Mouse (Mus musculus): ENCODE data around the gene Ndufa11. TPM values are rescaled to one million over a fixed set of nuclear protein-coding genes. Genes with fewer than 3 reads are reported as not detected.
A peak's percentile ranks its signal among the peaks of the same experiment; 100 is the strongest.

The Ndufa11 gene
- total RNA-seq, 2 experiments from 2014 or later, result 844 to 954 TPM

GRCm38 (mm10) chr17:56758132-56758531, 40.6 kb downstream of the Ndufa11 start:
- DNase-seq, result peak; percentile 54 to 71

GRCm38 (mm10) chr17:56759261-56759660, 41.7 kb downstream of the Ndufa11 start:
- DNase-seq, result no peak

GRCm38 (mm10) chr17:56761077-56761476, 43.5 kb downstream of the Ndufa11 start:
- no peak for DNase-seq

- DNase-seq, result peak; percentile 87 to 89
These were observed 44.4 kb downstream of the Ndufa11 start for GRCm38 (mm10) chr17:56761991-56762410.

GRCm38 (mm10) chr17:56762769-56763731, 45.5 kb downstream of the Ndufa11 start:
- peak; percentile 64 to 75 for DNase-seq

GRCm38 (mm10) chr17:56763741-56764250, 46.2 kb downstream of the Ndufa11 start:
- DNase-seq, result no peak

- peak; percentile 94 to 95 for DNase-seq
These were observed 47.1 kb downstream of the Ndufa11 start, which contains the start of gene Dus3l for GRCm38 (mm10) chr17:56764474-56765354. Gene Dus3l, plus strand, starts transcription at chr17:56764757.

GRCm38 (mm10) chr17:56765431-56765830, 47.9 kb downstream of the Ndufa11 start:
- no peak for DNase-seq

- no peak for DNase-seq
These were observed 49.3 kb downstream of the Ndufa11 start for GRCm38 (mm10) chr17:56766631-56767405.

GRCm38 (mm10) chr17:56767531-56768135, 50.1 kb downstream of the Ndufa11 start:
- no peak for DNase-seq

- no peak for DNase-seq
These were observed 51.4 kb downstream of the Ndufa11 start for GRCm38 (mm10) chr17:56768941-56769340.

- DNase-seq, result no peak
These were observed 52.4 kb downstream of the Ndufa11 start, which contains the start of gene Prr22 for GRCm38 (mm10) chr17:56769950-56770349. Gene Prr22, plus strand, starts transcription at chr17:56770250.

Other genes with a start within 250 kb of the Ndufa11 start
- gene Ptprs, start 241.3 kb upstream of the Ndufa11 start, total RNA-seq (2021), result 10 to 100 TPM; 50.3 to 54.3 TPM
- gene Znrf4, start 205.3 kb upstream of the Ndufa11 start, total RNA-seq (2021), result not detected
- gene Gm20219, start 163.4 kb upstream of the Ndufa11 start, total RNA-seq (2021), result under 1 TPM; 0.20 to 0.23 TPM
- 10 to 100 TPM; 36.0 to 41.9 TPM for gene Safb2, start 133.2 kb upstream of the Ndufa11 start, total RNA-seq (2021)
- 10 to 100 TPM; 59.6 to 68.5 TPM for gene Safb, start 132.9 kb upstream of the Ndufa11 start, total RNA-seq (2021)
- 100 to 1,000 TPM; 341 TPM for gene 2410015M20Rik, start 108.0 kb upstream of the Ndufa11 start, total RNA-seq (2021)
- gene Rpl36, start 104.4 kb upstream of the Ndufa11 start, total RNA-seq (2021), result 100 to 1,000 TPM; 760 to 782 TPM
- 100 to 1,000 TPM; 125 to 130 TPM for gene Lonp1, start 90.9 kb upstream of the Ndufa11 start, total RNA-seq (2021)
- under 1 TPM in 1 of 2 experiments, not detected in 1; 0.10 TPM for gene Catsperd, start 89.6 kb upstream of the Ndufa11 start, total RNA-seq (2021)
- 10 to 100 TPM; 33.8 to 35.7 TPM for gene Ranbp3, start 44.5 kb upstream of the Ndufa11 start, total RNA-seq (2021)
- 1 to 10 TPM; 3.3 to 4.5 TPM for gene Vmac, start 255 bp downstream of the Ndufa11 start, total RNA-seq (2021)
- 10 to 100 TPM; 25.1 to 32.1 TPM for gene Nrtn, start 39.8 kb downstream of the Ndufa11 start, total RNA-seq (2021)
- gene Dus3l, start 47.0 kb downstream of the Ndufa11 start, total RNA-seq (2021), result 10 to 100 TPM; 15.3 to 16.1 TPM
- under 1 TPM in 1 of 2 experiments, not detected in 1; 0.32 TPM for gene Prr22, start 52.5 kb downstream of the Ndufa11 start, total RNA-seq (2021)
- 1 to 10 TPM; 2.5 to 3.1 TPM for gene Rfx2, start 113.2 kb downstream of the Ndufa11 start, total RNA-seq (2021)
- gene Acsbg2, start 156.7 kb downstream of the Ndufa11 start, total RNA-seq (2021), result not detected
- not detected for gene 1700061G19Rik, start 157.7 kb downstream of the Ndufa11 start, total RNA-seq (2021)
- gene Mllt1, start 217.6 kb downstream of the Ndufa11 start, total RNA-seq (2021), result 10 to 100 TPM; 24.3 to 25.9 TPM

All from heart, adult 18-20 months (tissue).